Comparison of ENCODE assay signal across 7 mouse cellular contexts in genomic region chr4:126058134-126058996, GRCm38 (mm10). TPM values are rescaled to one million over a fixed set of nuclear protein-coding genes. Genes with fewer than 3 reads are reported as not detected.
DNase-seq lines count a peak whose midpoint lies in the region; ATAC-seq and TF ChIP-seq lines count a peak whose summit lies in the region.

Gene Oscp1 (plus strand): TSS chr4:126058565.

- no peaks in the 10 kb centered on the region for H3K9me3 ChIP-seq in embryonic facial prominence, embryonic 12.5 days
- H3K9me3 ChIP-seq in limb, embryonic 13.5 days, result no peaks in the 10 kb centered on the region
- no peaks in the 10 kb centered on the region for H3K9me3 ChIP-seq in midbrain, embryonic 16.5 days (replicated peaks; ENCODE audit: control insufficient read depth, low read length, poor library complexity, severe bottlenecking)

- peaks cover 22% of the 10 kb centered on the region for H3K36me3 ChIP-seq in embryonic facial prominence, embryonic 12.5 days
- H3K36me3 ChIP-seq in heart, adult 2 months (ENCODE audit: control insufficient read depth, insufficient read depth, low read length), result no peaks in the 10 kb centered on the region
- peaks cover 27% of the 10 kb centered on the region for H3K36me3 ChIP-seq in limb, embryonic 13.5 days
- peaks cover 15% of the 10 kb centered on the region for H3K36me3 ChIP-seq in midbrain, embryonic 16.5 days (ENCODE audit: control insufficient read depth, insufficient read depth, low read length)

- 0 out of 2 replicates have a peak, but pooled peaks have one; percentile 23 for TF ChIP-seq POLR2A in heart, adult 2 months (IDR thresholded peaks at IDR 0.05; ENCODE audit: insufficient read depth, low read depth, low read length)

- peaks cover 17% of the 10 kb centered on the region for H3K4me1 ChIP-seq in embryonic facial prominence, embryonic 12.5 days
- peaks cover 2% of the 10 kb centered on the region; the same call in 1 of the 2 replicates for H3K4me1 ChIP-seq in heart, adult 2 months (ENCODE audit: control insufficient read depth, insufficient read depth, low read length)
- H3K4me1 ChIP-seq in limb, embryonic 13.5 days, result peaks cover 14% of the 10 kb centered on the region
- peaks cover 18% of the 10 kb centered on the region for H3K4me1 ChIP-seq in midbrain, embryonic 16.5 days (ENCODE audit: control insufficient read depth, insufficient read depth, low read length)

- H3K27me3 ChIP-seq in embryonic facial prominence, embryonic 12.5 days, result no peaks in the 10 kb centered on the region
- no peaks in the 10 kb centered on the region for H3K27me3 ChIP-seq in heart, adult 2 months (ENCODE audit: control insufficient read depth, insufficient read depth, low read length)
- no peaks in the 10 kb centered on the region for H3K27me3 ChIP-seq in limb, embryonic 13.5 days
- no peaks in the 10 kb centered on the region for H3K27me3 ChIP-seq in midbrain, embryonic 16.5 days (ENCODE audit: control insufficient read depth, insufficient read depth, low read depth, low read length)

- H3K79me2 ChIP-seq in heart, adult 2 months (replicated peaks; ENCODE audit: control insufficient read depth, insufficient read depth, low read length), result no peaks in the 10 kb centered on the region

- intact Hi-C loops in heart, adult 2 months (cut with DNase I), result no loop called here

- peak; percentile 93 for ATAC-seq in embryonic facial prominence, embryonic 12.5 days (ENCODE audit: insufficient number of reproducible peaks, insufficient read depth, low FRiP score, low TSS enrichment)
- ATAC-seq in limb, embryonic 13.5 days (ENCODE audit: low FRiP score, low read depth), result peak; percentile 99
- peak; percentile 98 for ATAC-seq in midbrain, embryonic 16.5 days

- H3K27ac ChIP-seq in embryonic facial prominence, embryonic 12.5 days, result peak within 1 kb of the TSS; percentile 56; the same call in 1 of the 2 replicates
- H3K27ac ChIP-seq in heart, adult 2 months, result no peak within 1 kb of the TSS
- peak within 1 kb of the TSS; percentile 44; the same call in 1 of the 2 replicates for H3K27ac ChIP-seq in limb, embryonic 13.5 days
- H3K27ac ChIP-seq in midbrain, embryonic 16.5 days (ENCODE audit: low read length), result peak within 1 kb of the TSS; percentile 56

- peak within 1 kb of the TSS; percentile 61 for H3K4me3 ChIP-seq in embryonic facial prominence, embryonic 12.5 days
- peak within 1 kb of the TSS; percentile 62 for H3K4me3 ChIP-seq in heart, adult 2 months
- peak within 1 kb of the TSS; percentile 64 for H3K4me3 ChIP-seq in limb, embryonic 13.5 days
- peak within 1 kb of the TSS; percentile 63 for H3K4me3 ChIP-seq in midbrain, embryonic 16.5 days (ENCODE audit: low read depth, low read length)

- H3K4me2 ChIP-seq in embryonic facial prominence, embryonic 12.5 days (replicated peaks), result peak within 1 kb of the TSS; percentile 82
- peak within 1 kb of the TSS; percentile 87 for H3K4me2 ChIP-seq in limb, embryonic 13.5 days (replicated peaks)
- H3K4me2 ChIP-seq in midbrain, embryonic 16.5 days (ENCODE audit: low read length), result peak within 1 kb of the TSS; percentile 70

- TF ChIP-seq EP300 in heart, adult 2 months (IDR thresholded peaks at IDR 0.05; ENCODE audit: insufficient read depth, low read depth, low read length), result no peak

- under 1% methylated on average over 57 of the region's 57 CpGs for WGBS in embryonic facial prominence, embryonic 12.5 days
- 2% methylated on average over 57 of the region's 57 CpGs for WGBS in heart, adult 2 months
- under 1% methylated on average over 57 of the region's 57 CpGs for WGBS in limb, embryonic 13.5 days
- WGBS in midbrain, embryonic 16.5 days, result under 1% methylated on average over 57 of the region's 57 CpGs

- DNase-seq in adrenal gland, postnatal 25 days, result peak; percentile 83
- DNase-seq in heart, adult 2 months, result peak; percentile 87 to 91
- peak; percentile 92 to 94 for DNase-seq in kidney, adult 8-10 months
- peak; percentile 79 to 93 for DNase-seq in spleen, postnatal 10 days (ENCODE audit: low spot score in 2 of 2)

- peak within 1 kb of the TSS; percentile 62 for H3K9ac ChIP-seq in embryonic facial prominence, embryonic 12.5 days
- peak within 1 kb of the TSS; percentile 33 for H3K9ac ChIP-seq in heart, adult 2 months (ENCODE audit: low read depth, low read length)
- peak within 1 kb of the TSS; percentile 76 for H3K9ac ChIP-seq in limb, embryonic 13.5 days
- H3K9ac ChIP-seq in midbrain, embryonic 16.5 days (ENCODE audit: low read depth, low read length), result peak within 1 kb of the TSS; percentile 69

- TF ChIP-seq CTCF in heart, adult 2 months (IDR thresholded peaks at IDR 0.05), result no peak

RNA-seq across cellular contexts. Expression of gene Oscp1, which starts in this region (rescaled TPM):
- 7.2 and 12.2 TPM in 2 replicates for total RNA-seq in adrenal gland, postnatal 25 days (2021)
- polyA plus RNA-seq in embryonic facial prominence, embryonic 12.5 days (2016; fragmentation: Nextera tagmentation; extraction: Ambion mirVana), result 15.8 and 21.7 TPM in 2 replicates
- total RNA-seq in heart, adult 2 months (2021), result 1 to 10 TPM; 1.6 to 2.8 TPM
- polyA plus RNA-seq in heart, adult 2 months (2012; rRNA removed), result 1.00 and 1.2 TPM in 2 replicates
- 17.2 and 19.4 TPM in 2 replicates for polyA plus RNA-seq in limb, embryonic 13.5 days (2015; fragmentation: Nextera tagmentation; extraction: Ambion mirVana)
- polyA plus RNA-seq in midbrain, embryonic 16.5 days (2015; fragmentation: Nextera tagmentation; extraction: Ambion mirVana), result 40.0 and 48.5 TPM in 2 replicates
